Mouse (Mus musculus) liver, embryonic 14.5 days (tissue): ENCODE measurements around the gene Pcdh17.

Experiments used
- CTCF ChIP-seq: IDR thresholded peaks from 2 replicates; pipeline ENCODE4 v1.5.1; 2016; ENCODE audit warnings: antibody characterized with exemption, low read depth, control low read depth
- EP300 ChIP-seq: IDR thresholded peaks from 2 replicates; pipeline ENCODE4 v1.6.1; 2016; ENCODE audit warnings: antibody characterized with exemption, low read depth

DNA sequence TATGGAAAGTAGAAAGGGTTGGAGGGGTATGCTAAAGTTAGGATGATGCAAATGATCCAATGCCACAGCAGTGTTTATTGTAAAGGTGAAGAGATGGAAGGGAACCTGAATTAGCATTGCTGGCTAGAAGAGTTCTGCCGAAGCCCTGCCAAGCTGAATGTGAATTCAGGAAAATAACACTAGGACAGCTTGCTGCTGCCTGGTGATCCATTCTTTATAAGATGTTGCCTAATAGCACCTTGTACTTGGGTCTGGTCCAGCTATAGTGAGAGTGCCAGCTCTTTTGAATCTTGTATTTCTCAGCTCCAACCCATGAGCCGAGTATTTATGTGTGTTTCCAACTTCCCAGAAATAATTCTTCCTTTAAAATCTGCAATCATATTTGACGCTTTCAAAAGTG is 98.5 kb downstream of the Pcdh17 start:
- TF ChIP-seq CTCF (no peak), EP300 (no peak)
